Mouse (Mus musculus) T-helper 17 cell (primary cell): Measurements from ENCODE around the gene Gatm.

Source experiments
- in situ Hi-C, 2 experiments: fragments of 300-600 bp; cut with MboI, MseI; formaldehyde crosslinking; loops; 1 replicate in 1 of 2; 2 replicates in 1 of 2; pipeline ENCODE4 v1.15.1; 2025; ENCODE audit warnings: high pct_unique_total_duplicates in 2 of 2

The Gatm gene

DNA sequence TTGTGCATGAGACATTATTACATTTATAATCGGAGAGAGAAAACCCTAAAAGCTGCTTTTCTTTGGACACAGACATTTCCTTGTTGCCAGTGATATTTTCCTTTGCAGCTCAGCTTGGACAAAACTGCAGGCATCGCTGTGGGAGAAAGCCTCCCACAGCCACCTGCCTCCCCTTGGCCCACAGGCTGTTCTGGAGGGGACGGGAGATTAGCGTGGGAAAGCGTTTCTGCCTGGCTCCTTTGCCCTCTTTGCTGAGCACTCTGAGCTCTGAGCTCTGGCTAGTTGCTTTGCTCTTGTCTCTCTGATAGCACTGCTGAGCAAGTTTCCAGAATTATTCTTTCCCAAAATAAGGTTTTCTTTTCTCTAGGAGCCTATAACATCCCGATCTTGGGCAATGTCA lies 5.1 kb upstream of the Gatm start:
- in situ Hi-C loops, result no loop called here

DNA sequence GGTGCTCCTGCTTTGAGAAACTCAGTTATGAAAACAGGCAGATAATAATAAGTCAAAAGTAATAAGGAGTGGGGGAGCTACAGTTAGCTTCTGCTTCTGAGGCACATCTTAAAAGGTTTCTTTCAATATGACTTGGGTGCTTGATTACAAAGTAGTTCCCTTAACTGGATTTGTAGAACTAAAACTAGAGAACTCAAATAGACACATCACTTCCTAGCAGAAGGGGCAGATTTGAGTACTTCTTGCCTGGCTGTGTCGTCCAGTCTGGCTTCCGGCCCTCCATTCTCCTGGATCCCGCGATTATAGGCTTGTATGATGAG lies 511 bp upstream of the Gatm start:
- in situ Hi-C loops, result no loop called here

DNA sequence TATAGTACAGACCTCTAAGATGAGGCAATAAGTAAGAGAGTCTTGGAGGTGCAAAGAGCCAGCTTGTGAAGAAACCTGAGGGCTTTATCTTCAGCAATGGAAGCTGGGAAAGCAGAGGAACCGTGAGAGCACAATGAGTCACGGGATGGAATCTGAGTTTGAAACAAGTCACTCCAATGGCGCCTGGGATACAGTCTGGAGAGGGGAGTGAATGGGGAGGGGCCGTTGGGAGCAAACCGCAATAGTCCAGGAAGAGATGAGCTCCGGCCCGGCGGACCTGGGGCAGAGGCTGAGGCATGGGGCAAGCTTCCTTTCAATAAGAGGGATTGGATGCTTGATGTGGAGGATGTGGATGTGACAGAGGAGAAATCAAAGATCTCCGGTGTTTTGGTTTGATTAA lies 2.3 kb downstream of the Gatm start:
- in situ Hi-C loops, result no loop called here

DNA sequence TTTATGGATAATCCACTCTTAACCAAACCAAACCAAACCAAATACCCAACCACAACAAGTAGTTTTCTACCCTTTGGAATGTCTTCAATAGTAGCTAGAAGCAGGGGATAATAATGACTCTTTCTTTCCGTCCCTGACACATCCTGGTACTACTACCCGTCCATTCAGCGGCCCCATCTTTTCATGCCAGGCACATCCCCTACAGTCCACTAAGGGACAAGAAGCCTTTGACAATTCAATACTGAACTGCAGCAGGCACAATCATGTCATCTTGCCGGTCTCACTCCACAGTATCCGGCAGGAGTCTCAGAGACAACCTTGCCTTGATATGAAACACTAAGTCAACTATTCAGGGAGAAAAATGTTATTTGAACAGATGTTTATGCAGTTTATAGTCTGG lies 5.3 kb downstream of the Gatm start:
- in situ Hi-C loops, result no loop called here

DNA sequence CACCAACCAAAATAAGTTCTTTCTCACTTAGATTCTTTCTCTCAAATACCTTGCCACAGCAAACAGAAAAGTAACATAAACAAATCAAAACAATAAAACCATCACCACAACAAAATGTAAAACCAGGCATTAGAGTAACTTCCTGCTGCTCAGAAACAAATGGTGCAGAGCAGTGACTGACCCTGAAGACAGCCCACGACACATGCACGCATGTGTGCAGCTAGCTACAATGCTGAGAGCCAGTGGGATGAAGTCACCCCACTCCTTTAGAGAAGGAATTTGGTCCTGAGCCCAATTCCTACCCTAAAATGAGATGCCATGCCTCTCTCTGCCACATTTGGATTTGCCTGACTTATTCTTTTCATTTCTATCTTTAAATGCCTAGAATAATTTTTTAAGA lies 9.7 kb downstream of the Gatm start:
- in situ Hi-C loops, result no loop called here

DNA sequence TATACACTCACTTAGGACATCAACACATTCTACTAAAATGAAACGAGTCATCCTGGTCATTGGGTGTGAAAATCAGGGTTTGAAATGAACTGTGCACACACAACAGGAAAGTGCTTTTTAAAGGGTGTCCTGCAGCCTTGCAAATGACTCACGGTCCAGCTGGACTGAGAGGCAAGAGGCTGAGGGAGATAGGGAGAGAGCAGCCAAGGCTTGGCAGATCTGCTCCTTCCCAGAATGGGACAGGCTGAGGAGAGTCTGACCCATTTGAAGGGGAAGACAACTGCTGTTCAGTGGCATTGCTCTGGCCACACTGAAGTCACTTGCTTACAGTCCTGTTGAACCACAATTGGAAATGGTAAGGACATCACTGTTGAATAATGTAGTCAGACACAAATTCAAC lies 11.4 kb downstream of the Gatm start:
- in situ Hi-C loops, result no loop called here

DNA sequence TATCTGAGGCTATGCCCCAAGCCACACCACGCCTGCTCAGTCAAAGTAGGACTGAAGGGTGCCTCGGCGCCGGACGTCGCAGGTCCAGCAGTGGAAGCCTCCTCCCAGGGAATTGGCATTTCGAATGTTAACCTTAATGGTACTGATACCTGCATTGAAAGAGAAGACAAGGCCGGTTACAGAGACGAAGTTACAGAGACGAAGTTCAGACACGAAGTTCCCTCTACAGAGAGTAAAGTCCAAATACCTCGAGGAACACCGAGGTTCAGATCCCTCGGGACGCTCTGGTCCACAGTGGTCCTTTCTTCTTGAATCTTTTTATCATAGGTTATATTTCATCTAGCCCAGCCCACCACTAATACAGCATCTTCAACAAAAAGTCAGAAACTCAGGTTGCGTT lies 15.6 kb downstream of the Gatm start:
- in situ Hi-C loops, result no loop called here

DNA sequence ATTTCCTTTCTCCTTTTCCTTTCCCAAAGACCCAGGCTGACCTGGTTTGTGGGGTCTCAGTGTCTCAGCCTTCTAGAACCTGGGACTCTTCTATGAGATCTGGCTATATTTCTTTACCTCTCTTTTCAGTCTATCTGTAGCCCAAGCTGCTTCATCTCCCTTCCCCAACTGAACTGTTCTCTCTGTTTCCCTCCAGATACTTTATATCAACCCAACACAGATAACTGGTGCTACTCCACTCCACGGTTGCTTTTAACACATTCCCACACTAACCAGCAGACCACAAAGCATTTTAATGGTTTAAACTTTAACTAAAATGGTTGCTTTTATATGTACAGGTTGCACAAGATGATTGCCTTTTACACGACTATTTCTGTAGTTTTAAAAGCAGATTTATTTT lies 19.9 kb downstream of the Gatm start:
- in situ Hi-C loops, result no loop called here

DNA sequence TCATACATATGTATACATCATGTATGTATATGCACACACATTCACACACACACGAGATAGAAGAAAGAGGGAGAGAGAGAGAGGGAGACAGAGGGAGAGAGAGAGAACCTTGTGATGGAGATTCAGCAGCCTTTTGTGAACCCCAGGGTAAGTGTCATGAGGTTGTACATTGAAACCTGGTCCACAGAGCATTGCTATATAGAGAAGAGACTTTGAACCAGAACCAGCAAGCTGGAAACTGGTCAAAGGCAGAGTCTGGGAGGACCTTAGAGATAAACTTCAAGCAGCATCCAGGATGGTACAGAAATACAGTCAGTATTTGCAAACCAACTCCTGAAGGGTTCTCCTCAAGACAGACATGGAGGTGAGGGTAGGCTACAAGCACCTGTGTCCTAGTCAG lies 20.8 kb downstream of the Gatm start:
- in situ Hi-C loops, result no loop called here

DNA sequence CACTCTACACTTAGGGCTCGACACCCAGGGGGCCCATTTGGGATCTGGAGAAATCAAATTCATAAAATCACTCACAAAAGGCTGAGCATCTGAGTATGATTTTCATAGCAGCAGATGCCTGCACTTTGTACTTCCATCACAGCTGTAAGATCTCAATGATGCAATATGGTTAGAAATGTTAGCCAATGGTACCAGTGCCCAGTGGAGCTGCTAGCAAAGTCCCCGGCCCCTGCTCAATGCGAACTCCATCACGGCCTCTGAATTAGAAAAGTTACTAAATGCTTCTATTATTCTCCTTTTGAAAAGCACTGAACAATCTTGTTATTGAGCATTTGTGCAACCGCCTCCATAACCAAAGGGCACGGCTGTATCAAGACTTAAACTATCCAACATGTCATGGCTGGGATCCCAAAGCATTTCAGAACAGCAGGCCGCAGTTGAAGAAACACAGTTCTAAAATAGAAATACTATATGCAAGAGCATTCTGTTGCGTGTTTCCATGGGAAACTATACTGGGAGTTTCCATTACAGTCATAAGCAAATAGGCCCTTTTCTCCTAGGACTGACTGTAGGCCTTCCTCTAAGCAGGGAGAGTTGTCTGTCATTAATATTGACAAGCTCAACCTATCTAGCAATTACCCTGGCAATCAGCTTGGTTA lies 23.1 kb downstream of the Gatm start:
- in situ Hi-C loops, result no loop called here

DNA sequence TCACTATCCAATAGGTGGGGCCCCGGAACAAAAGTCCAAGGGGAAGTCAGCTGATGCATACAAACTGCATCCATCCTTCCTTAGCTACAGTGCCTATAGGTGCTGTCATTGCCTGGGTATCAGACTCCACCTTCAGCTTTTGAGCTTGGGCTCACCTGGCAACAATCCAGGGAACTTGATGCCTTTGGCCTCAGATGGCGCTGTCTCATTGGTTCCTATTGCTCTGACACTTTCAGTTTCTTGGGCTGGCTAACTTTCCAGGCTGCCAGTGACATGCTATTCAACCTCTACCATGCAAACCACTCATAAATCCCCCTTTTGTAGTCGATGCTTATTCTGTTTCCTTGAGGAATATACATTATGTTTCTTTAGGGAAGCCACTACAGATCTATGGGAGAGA lies 24.8 kb downstream of the Gatm start:
- in situ Hi-C loops, result no loop called here

DNA sequence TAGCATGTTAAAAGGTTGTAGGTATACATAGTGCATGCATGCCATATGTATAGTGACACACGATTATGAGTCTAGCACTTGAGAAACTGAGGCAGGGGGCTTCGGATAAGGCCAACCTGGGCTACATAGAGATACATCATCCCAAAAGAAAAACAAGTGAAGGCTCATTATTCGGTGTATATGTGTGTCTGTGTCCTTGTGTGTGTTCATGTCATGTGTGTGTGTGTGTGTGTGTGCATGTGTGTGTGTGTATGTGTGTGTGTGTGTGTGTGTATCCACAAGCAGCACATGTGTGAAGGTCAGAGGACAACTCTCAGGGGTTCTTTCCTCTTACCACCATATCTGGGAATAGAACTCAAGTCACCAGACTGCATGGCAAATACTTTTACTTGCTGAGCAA lies 28.8 kb downstream of the Gatm start:
- in situ Hi-C loops, result no loop called here

DNA sequence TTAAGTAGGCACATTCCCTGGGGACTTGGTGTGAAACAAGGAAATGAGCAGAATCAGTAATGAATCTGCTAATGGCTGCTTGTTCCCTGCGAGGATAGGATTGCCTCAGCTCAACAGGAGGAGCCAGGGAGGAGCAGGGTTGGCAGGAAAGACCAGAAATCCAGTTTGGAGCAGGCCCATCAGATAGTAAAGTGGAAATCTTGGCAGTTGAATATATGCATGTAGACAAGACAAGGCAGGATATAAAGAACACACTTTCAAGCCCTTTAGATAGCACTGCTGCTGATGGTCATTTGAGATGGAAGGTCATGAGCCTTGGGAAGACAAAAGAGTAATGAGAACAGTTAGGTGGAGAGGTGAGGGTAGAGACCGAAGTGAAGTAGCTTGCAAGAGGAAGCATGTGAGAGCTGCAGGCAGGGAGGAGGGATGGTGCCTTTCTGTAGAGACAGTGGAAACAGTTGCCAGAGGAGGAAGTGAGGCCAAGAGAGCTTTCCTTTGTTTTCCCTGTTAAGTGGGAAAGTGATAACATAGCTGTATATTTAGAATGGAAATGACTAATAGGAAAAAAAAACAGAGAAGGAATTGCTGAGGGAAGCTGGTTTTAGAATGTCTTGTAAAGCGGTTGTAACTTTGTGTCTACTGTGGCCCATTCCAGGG lies 29.6 kb downstream of the Gatm start:
- in situ Hi-C loops, result no loop called here

DNA sequence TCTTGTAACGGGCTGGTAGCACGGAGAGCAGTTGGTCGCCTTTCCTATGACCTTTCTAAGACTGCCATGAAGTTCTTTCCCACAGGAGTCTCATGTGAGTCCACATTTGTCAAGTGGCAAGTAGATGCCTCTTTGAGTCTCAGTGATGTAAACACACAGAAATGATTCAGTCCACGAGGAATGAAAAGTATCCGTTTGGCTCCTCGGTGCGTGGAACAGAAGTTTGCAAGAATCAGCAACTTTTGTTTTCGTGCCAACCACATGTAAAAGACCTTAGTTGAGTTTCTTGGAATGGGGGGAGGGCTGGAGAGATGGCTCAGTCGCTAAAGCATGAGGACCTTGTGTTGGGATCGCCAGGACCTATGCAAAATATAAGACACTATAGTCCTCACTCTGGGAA lies 30.7 kb downstream of the Gatm start:
- in situ Hi-C loops, result no loop called here

DNA sequence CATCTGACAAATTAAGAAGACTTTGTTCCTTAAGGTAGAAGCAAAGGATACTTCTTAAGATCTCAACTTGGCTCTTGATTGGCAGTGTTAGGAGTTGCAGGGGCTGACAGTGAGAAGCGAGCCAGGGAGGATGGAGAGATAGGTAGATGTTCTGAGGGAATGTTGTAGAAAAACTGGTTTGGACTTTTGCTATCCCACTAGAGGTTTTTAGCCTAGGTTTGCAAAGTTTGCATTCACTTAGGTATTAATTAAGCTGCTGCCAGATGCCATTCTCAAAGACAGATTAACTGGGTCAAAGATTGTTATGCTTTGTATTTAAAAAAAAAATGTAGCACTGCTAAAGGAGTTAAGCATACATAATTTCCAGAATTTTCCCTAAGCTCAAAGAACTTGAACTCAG lies 33.8 kb downstream of the Gatm start:
- in situ Hi-C loops, result no loop called here

DNA sequence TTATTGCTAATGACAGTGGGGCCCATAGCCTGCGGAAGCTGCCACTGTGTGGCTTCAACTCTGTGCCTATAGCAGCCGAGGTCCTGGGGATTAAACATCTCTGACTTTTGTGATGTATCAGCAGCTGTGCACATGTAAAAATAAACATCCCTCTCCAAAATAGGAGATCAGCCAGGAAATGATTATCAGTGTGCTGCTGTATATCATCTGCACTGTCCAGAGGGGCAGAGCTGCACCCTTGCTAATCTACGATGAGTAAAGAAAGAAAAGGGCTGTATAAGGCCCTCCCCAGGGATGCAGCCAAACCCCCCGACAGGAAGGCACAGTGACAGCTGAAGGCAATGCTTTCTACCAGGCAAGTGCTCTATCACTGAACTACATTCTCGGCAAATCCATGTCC lies 34.8 kb downstream of the Gatm start:
- in situ Hi-C loops, result no loop called here

DNA sequence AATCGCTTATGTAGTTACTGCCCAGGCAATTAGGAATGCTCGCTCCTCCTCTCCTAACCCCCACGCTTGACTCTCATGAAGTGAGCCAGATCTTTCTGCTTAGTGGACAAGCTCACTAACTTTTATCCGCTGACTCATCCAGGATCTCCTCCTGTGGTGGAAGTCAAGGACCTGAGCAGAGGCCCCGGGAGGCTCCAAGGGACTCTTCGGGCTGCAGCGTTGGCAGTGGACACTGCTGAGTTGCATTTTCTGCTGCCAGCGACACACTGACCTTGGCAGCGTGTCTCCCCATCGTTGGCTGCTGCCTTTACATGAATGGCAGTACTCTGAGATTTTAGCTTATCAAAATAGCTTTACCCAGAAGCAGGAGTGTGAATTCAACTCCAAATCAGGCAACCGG lies 35.6 kb downstream of the Gatm start:
- in situ Hi-C loops, result no loop called here

DNA sequence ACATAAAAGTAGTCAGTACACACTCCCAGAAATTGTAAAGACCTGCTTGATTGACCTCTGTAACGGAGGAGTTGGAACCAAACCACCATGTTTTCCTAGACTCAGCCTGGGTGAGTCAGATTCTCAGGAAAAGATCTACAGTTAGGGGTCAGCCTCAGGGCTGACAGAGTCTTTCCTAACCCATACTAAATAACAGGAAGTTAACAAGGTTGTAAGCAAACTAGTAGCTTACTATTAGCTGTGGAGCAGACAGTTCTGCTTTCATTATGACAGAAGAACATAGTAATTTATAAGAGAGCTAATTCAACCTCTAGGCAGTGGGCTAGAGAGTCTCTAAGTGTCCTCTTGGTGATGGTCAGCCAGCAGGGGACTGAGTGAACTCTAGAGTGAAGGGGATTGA lies 38.7 kb downstream of the Gatm start:
- in situ Hi-C loops, result loop anchor here (5.0 kb wide), 5 partner anchors 50 to 185 kb away; no protein-coding TSS in a partner anchor

DNA sequence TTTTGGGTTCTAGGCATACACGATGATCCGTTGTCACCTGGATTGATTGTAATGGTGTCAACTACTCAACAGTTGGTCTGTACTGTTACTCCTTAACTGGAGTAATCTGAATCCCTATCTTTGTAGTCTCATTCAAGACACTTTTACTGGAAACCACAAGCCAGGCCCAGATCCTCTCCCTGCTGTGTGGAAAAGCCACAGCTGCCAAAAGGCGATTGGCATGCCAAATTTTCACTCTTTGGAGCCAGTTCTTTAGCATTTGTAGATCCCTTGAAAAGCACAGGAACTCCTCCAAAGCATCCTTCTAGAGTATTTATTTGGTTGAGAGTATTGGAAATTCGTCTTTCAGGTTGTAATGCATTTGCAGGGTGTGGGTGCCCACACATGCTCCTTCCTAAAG lies 39.8 kb downstream of the Gatm start:
- in situ Hi-C loops, result loop anchor here (5.0 kb wide), 5 partner anchors 51 to 186 kb away; no protein-coding TSS in a partner anchor

DNA sequence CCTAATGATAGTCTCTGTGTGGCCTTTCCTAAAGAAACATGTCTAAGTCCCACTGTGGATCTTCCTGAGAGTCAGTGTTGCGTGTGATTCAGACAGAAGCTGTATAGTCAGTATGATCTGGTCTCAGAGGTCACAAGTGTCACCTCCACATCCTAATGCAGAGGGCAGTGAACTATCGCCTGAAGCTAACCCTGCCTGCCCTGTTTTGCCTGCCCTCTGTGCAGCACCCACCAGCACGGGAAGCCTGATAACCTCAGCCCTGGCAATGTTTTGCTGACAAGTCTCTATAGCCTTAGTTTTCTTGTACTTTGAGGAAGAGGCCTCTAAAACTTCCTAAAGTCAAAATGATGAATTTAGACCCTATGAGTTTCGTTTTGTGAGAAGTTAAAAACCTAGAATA lies 40.7 kb downstream of the Gatm start:
- in situ Hi-C loops, result loop anchor here (5.0 kb wide), 5 partner anchors 52 to 187 kb away; no protein-coding TSS in a partner anchor

DNA sequence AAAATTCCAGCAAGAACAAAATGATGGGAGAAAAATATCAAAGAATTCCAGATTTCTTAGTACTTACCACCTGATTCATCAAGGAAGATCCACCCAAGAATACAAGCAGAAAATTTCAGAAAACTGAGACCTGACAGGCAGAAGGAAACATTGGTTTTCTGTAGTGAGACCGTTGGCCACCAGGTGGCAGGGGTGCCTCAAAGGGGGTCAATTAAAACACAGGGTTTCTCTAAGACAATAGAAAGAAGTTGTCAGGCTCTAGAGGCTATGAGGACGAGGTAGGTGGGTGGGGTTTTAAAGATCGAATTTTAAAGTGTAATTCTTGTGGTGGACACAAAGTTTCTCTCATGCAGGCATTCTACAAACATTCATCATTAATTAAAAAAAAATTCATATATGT lies 41.7 kb downstream of the Gatm start:
- in situ Hi-C loops, result no loop called here

DNA sequence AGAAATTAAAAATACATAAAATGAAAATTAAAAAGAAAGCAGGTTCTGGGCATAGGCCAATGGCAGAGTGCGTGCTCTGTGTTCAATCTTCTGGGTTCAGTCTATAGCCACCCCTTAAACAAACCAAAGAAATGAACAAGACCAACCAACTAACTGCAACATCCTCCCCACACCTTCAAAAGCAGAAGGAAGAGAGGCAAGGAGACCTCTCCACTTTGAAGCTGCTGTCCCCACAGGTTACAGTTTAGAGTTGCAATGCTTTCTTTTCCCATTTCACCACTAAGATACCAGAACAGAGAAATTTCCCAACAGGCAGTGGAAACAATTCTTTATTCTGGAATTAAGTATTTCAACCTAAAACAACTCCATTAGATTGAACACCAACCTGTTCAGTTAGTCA lies 48.9 kb downstream of the Gatm start:
- in situ Hi-C loops, result loop anchor here in 1 of 2 experiments (5.0 kb wide), 1 partner anchor 175 kb away; no protein-coding TSS in a partner anchor

DNA sequence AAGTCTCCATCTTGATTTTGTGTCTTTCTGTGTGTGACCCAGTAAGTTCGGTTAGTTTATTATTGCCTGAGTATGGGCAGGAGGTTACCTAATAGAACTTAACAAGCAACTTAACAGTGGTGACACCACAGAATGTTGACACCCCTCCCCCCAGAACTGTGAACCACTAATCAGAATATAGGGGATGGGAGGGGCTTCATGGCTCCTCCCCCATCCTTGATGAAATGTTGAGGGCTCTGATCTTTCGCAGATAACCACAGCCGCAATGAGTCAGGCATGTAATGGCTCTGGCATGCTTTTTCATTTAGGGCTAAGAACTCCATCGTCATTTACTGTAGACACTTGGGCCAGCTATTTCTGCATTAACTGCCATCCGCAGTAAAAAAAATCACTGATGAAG lies 49.9 kb downstream of the Gatm start:
- in situ Hi-C loops, result loop anchor here in 1 of 2 experiments (5.0 kb wide), 1 partner anchor 174 kb away; no protein-coding TSS in a partner anchor

DNA sequence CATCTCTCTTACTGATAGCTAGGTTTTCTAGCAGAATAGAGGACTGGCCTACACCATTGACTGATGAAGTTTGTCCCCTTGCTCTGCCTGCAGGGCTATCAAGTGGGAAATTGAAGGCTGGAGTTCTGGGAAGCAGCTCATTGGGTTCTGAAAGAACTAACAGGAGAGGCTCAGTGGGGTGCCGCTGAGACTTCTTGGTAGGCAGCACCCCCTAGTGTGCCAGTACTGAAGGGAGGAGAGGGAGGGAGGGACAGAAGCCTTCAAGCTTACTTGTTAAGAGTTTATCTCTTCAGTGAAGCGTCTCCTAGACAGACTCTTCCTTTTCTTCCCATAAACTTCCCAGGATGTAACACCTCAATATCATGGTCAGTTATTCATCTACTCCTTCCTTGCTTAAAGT lies 52.8 kb downstream of the Gatm start:
- in situ Hi-C loops, result loop anchor here in 1 of 2 experiments (5.0 kb wide), 1 partner anchor 176 kb away; no protein-coding TSS in a partner anchor
